Mouse (Mus musculus) midbrain, embryonic 16.5 days (tissue): Measurements from ENCODE around the gene Kif5c. TPM values are rescaled to one million over a fixed set of nuclear protein-coding genes. Genes with fewer than 3 reads are reported as not detected.

Experiments
- ATAC-seq: fragments of 200-750 bp; cut with Nextera tagmentation; 2 replicates; pipeline ENCODE4 v1.8.0; 2017; ENCODE audit warnings: moderate TSS enrichment
- H3K27ac ChIP-seq: fragments of 300-500 bp; sonication (generic); 2 replicates; pipeline ENCODE4 v1.5.1; 2014; ENCODE audit warnings: mild to moderate bottlenecking, low read length, mixed read lengths
- H3K27me3 ChIP-seq: fragments of 300-500 bp; sonication (generic); 2 replicates; pipeline ENCODE4 v1.6.1; 2014; ENCODE audit warnings: low read depth, low read length, mixed read lengths; ENCODE audit not compliant: control insufficient read depth, insufficient read depth
- H3K36me3 ChIP-seq: fragments of 300-500 bp; sonication (generic); 2 replicates; pipeline ENCODE4 v1.6.1; 2014; ENCODE audit warnings: mild to moderate bottlenecking, low read length, moderate library complexity, mixed read lengths; ENCODE audit not compliant: control insufficient read depth, insufficient read depth
- H3K4me1 ChIP-seq: fragments of 300-500 bp; sonication (generic); 2 replicates; pipeline ENCODE4 v1.6.1; 2014; ENCODE audit warnings: mild to moderate bottlenecking, low read length, mixed read lengths; ENCODE audit not compliant: control insufficient read depth, insufficient read depth
- H3K4me2 ChIP-seq: fragments of 300-500 bp; sonication (generic); 2 replicates; pipeline ENCODE4 v1.6.1; 2014; ENCODE audit warnings: mild to moderate bottlenecking, low read length, mixed read lengths
- H3K4me3 ChIP-seq: fragments of 300-500 bp; sonication (generic); 2 replicates; pipeline ENCODE4 v1.5.1; 2014; ENCODE audit warnings: low read depth, mild to moderate bottlenecking, low read length, moderate library complexity, mixed read lengths
- H3K9ac ChIP-seq: fragments of 300-500 bp; sonication (generic); 2 replicates; pipeline ENCODE4 v1.6.1; 2014; ENCODE audit warnings: low read depth, low read length, mixed read lengths
- H3K9me3 ChIP-seq: fragments of 300-500 bp; sonication (generic); replicated peaks from 2 replicates; pipeline ENCODE4 v1.6.1; 2014; ENCODE audit warnings: mild to moderate bottlenecking, low read length, mixed read lengths; ENCODE audit not compliant: control insufficient read depth, poor library complexity, severe bottlenecking
- WGBS: fragments of 180-500 bp; shearing (Covaris S2); extraction: QIAGEN DNeasy Blood & Tissue Kit; methylation state at CpG from one replicate; pipeline ENCODE4 v1.1.7; 2014; 5-methylcytosine and 5-hydroxymethylcytosine counted together
- polyA plus RNA-seq: library from polyadenylated mRNA; unstranded; fragments of >200 nt; fragmentation: Nextera tagmentation; extraction: Ambion mirVana; gene quantifications from 2 replicates; pipeline ENCODE4 v1.2.1, GENCODE M21; 2015

Kif5c gene
- polyA plus RNA-seq, 1 experiment from 2014 or later: 194 TPM

DNA sequence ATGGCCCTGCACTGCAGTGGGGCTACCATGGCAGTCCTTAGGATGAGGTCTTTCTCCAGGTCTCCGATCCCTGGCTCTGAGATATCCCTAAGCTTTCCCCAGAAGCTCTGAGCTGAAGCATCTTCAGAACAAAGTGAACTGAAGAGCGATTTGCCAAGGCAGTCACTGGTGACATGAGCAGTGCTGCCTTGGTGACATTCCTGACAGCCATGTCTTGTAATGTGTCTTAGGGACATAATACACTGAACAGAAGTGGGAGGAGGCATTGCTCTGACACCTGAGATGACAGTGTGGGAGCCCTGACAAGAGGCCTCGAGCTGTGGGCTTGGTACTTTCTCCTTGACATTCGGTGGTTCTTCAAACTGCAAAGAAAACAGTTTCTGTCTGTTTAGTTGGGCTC lies 157.3 kb downstream of the Kif5c start:
- Histone ChIP-seq H3K4me2 (no peak overlapping the region), H3K27ac (0 out of 2 replicates have a peak overlapping the region, but pooled peaks have one; percentile 17), H3K4me1 (0 out of 2 replicates have a peak, but pooled peaks cover 2% of the 10 kb centered on the region), H3K4me3 (no peak overlapping the region), H3K9me3 (no peaks in the 10 kb centered on the region), H3K36me3 (peaks cover 5% of the 10 kb centered on the region; the same call in 1 of the 2 replicates), H3K27me3 (no peaks in the 10 kb centered on the region), H3K9ac (no peak overlapping the region)
- no peak for ATAC-seq
- WGBS: 87% methylated on average over 4 of the region's 4 CpGs

DNA sequence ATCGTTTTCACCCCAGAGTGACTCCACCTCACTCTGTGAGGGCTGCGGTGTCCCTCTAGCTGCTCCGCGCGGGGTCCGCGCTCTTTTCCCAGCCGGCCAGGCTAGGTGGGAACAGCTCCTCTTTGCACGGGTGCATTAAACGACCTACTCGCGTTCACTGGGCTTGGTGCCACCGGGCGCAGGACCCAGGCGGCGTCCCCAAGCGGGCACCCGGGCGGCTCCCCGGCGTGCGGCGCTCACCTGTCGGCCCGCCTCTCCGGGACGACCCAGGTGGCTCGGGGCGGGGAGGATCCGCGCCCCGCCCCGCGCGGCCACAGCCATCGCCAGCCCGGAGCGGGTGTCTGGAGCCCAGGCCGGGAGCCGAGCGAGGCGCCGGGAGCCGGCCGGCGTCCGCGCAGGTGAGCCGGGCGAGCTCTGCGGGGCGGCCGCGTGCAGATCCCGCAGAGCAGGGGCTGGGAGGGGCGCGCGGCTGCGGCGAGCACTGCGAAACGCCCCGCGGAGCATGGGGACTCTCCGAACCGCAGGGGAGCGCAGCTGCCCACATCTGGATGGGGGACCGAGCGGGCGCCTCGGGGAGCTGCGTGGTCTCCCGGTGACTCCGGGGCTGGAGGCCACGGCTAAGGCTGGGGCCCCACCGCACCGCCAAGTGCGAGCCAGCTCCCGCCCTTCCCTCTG lies 168.4 kb downstream of the Kif5c start, which contains the start of gene Lypd6b:
Lypd6b (plus strand) TSS at position 313 of the 675 bp plus-strand sequence.
- ATAC-seq: peak; percentile 80
- WGBS: under 1% methylated on average over 77 of the region's 79 CpGs
- Histone ChIP-seq H3K9me3 (no peaks in the 10 kb centered on the region), H3K9ac (peak within 1 kb of the TSS; percentile 81), H3K27me3 (peaks cover 14% of the 10 kb centered on the region), H3K4me3 (peak within 1 kb of the TSS; percentile 58), H3K4me2 (peak within 1 kb of the TSS; percentile 73), H3K27ac (peak within 1 kb of the TSS; percentile 23; the same call in 1 of the 2 replicates), H3K4me1 (no peaks in the 10 kb centered on the region), H3K36me3 (no peaks in the 10 kb centered on the region)

DNA sequence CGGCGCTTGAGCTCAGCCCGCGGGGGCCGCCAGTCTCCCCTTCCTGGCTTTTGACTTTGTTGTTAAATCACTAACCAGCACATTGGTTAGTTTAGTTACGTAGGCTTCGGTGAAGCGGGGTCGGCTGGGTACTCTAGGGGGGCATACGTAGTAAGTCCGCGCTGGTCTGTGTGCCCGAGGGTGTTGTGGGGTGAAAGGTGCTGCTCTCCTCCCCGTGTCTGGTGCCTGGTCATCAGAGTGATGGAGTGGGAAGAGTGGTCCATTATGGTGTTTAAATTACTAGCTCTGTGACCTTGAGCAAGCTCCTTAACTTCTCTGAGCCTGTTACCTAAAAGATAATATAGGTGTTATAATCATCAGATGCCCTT lies 168.9 kb downstream of the Kif5c start:
- Histone ChIP-seq H3K9ac (peak overlapping the region; percentile 81), H3K4me2 (peak overlapping the region; percentile 73), H3K27me3 (peaks cover 14% of the 10 kb centered on the region), H3K9me3 (no peaks in the 10 kb centered on the region), H3K4me1 (no peaks in the 10 kb centered on the region), H3K36me3 (no peaks in the 10 kb centered on the region), H3K4me3 (peak overlapping the region; percentile 58), H3K27ac (no peak overlapping the region)
- 2% methylated on average over 14 of the region's 14 CpGs for WGBS
- ATAC-seq: peak; percentile 63

DNA sequence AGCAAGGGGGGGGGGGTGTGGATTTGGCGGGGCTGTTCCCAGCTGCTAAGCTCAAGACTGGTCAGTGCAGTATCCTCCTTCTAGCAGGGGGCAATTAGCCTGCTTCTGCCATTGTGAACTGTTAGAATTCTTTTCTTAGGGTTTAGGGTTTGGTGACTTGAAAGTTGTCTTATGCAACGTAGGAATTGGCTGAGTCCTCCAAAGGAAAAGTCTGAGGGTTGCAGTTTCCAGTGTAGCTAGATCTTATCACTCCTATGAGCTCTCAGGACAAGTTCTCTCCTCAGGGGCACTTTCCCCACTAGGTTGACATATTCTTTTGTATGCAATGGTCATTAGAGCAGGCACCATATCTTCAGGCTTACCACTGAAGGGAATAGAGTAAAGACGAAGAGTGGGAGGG lies 169.5 kb downstream of the Kif5c start:
- WGBS: 14% methylated on average over 3 of the region's 3 CpGs
- Histone ChIP-seq H3K4me1 (no peaks in the 10 kb centered on the region), H3K4me2 (peak overlapping the region; percentile 73; the same call in 1 of the 2 replicates), H3K27me3 (peaks cover 14% of the 10 kb centered on the region), H3K9me3 (no peaks in the 10 kb centered on the region), H3K9ac (no peak overlapping the region), H3K27ac (no peak overlapping the region), H3K36me3 (no peaks in the 10 kb centered on the region), H3K4me3 (peak overlapping the region; percentile 58; the same call in 1 of the 2 replicates)
- ATAC-seq: peak; percentile 16; the same call in 1 of the 2 replicates

DNA sequence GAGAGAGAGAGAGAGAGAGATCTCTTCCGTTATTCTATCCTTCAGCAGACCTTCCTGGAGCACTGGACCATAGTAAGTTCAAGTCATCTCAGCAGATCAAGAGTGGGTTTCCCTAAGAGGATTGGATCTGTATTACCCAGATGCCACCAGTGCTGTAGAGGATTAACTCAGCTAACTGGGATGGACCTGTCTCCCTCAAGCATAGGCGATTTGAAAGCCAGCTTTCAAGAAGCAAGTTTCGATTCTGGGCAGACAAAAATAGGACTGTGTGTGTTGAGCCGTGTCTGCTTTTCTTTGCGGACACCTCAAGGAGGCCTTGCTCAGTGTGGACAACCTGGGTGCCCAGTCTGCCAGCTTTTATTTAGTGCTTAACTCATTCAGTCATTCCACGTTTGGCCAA lies 170.0 kb downstream of the Kif5c start:
- Histone ChIP-seq H3K9ac (no peak overlapping the region), H3K36me3 (no peaks in the 10 kb centered on the region), H3K27ac (no peak overlapping the region), H3K9me3 (no peaks in the 10 kb centered on the region), H3K27me3 (peaks cover 14% of the 10 kb centered on the region), H3K4me2 (no peak overlapping the region; the same call in 1 of the 2 replicates), H3K4me3 (no peak overlapping the region), H3K4me1 (no peaks in the 10 kb centered on the region)
- ATAC-seq: no peak
- 71% methylated on average over 6 of the region's 6 CpGs for WGBS

DNA sequence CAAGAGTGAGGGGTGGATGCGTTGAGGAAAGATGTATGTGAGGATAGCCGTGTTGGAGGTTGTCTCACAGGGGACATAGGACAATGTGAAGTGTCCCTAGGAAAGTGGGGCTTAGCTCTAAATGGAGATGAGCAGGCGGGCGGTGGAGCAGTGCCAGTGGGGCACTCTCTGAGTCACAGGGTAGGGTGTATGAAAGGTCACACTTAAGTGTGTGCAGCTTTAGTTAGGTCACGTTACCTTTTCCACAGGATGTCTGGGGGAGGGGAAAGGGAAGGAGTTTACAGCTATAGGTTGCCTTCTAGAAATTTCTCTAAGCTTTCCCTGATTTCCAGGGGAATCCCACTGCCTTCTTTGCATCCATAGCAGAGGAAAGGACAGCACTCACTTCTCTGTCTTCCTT lies 170.4 kb downstream of the Kif5c start:
- no peak overlapping the region for H3K27ac ChIP-seq
- peaks cover 14% of the 10 kb centered on the region for H3K27me3 ChIP-seq
- H3K4me1 ChIP-seq: no peaks in the 10 kb centered on the region
- H3K9me3 ChIP-seq: no peaks in the 10 kb centered on the region
- no peaks in the 10 kb centered on the region for H3K36me3 ChIP-seq
- H3K9ac ChIP-seq: no peak overlapping the region
- 80% methylated on average over 5 of the region's 5 CpGs for WGBS
- ATAC-seq: no peak
- no peak overlapping the region; the same call in 1 of the 2 replicates for H3K4me2 ChIP-seq
- no peak overlapping the region for H3K4me3 ChIP-seq

DNA sequence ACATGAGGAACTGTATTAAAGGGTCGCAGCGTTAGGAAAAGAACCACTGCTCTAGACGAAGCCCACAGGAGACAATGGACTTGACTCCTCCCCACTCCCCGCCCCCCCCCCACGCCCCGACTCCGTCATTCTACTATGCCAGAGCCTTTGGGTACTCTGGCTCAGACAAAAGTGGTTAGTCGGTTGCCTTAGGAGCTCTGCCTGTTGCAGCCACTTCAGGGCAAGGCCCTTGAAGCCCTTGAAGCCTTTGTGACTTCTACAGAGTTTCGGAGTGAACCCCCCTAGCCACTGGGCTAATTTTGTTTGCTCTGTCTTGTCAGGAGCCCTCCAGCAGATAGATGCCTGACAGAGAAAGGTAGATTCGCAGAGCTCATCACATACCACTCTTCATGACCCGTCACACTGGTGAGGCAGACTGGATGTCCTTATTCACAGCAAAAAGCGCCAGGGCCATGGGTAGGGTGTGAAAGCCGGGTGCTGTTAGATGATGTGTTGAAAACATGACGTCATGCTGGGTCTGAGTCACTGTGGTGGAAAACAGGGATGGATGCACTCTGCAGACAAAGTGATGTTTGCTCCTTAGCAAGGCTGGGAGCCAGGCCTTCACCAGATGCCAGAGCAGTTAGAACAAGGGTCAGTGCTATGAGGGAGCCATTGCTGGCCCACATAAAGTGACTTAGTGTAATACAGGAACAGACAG lies 178.5 kb downstream of the Kif5c start:
- ATAC-seq: no peak
- Histone ChIP-seq H3K27me3 (no peaks in the 10 kb centered on the region), H3K4me3 (no peak overlapping the region), H3K27ac (no peak overlapping the region), H3K4me1 (no peaks in the 10 kb centered on the region), H3K36me3 (no peaks in the 10 kb centered on the region), H3K4me2 (no peak overlapping the region), H3K9me3 (no peaks in the 10 kb centered on the region), H3K9ac (no peak overlapping the region)
- 56% methylated on average over 14 of the region's 14 CpGs for WGBS

DNA sequence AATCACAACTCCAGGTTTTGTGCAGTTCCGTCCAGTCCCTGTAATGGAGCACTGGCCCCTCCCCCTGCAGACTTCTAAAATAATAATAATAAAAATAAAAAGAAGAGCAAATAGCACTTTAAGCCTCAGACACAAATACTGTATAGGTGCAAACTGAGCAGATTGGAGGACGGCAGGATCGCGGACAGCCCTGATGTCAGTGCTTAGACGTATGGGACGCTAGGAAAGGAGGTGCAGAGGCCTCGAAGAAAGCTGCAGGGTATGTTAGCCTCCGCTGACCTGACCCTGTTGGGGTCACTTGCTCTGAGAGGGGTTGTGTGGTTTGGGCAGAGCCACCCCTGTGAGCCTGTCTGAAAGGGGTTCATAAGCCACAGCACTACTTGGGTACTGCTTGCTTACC lies 185.3 kb downstream of the Kif5c start:
- H3K36me3 ChIP-seq: no peaks in the 10 kb centered on the region
- no peak overlapping the region for H3K9ac ChIP-seq
- 0 out of 2 replicates have a peak, but pooled peaks cover 6% of the 10 kb centered on the region for H3K4me1 ChIP-seq
- ATAC-seq: no peak
- no peaks in the 10 kb centered on the region for H3K27me3 ChIP-seq
- H3K9me3 ChIP-seq: no peaks in the 10 kb centered on the region
- WGBS: 82% methylated on average over 8 of the region's 8 CpGs
- H3K4me2 ChIP-seq: no peak overlapping the region
- H3K4me3 ChIP-seq: no peak overlapping the region
- H3K27ac ChIP-seq: no peak overlapping the region
